Mouse (Mus musculus) CD4-positive, CD25-positive, alpha-beta regulatory T cell (primary cell): ENCODE data around the gene Aspdh. TPM values are rescaled to one million over a fixed set of nuclear protein-coding genes. Genes with fewer than 3 reads are reported as not detected.

Experiments used
- polyA plus RNA-seq: library from polyadenylated mRNA; unstranded; fragments of 100-300 nt; shearing (Covaris generic); gene quantifications from one replicate; pipeline ENCODE4 v1.2.1, GENCODE M21; 2017

Aspdh gene
- polyA plus RNA-seq, result 0.28 TPM

GRCm38 (mm10) chr7:44465111-44465510 lies at the start of gene Aspdh:
Gene Aspdh, plus strand, starts transcription at chr7:44465391.

DNA sequence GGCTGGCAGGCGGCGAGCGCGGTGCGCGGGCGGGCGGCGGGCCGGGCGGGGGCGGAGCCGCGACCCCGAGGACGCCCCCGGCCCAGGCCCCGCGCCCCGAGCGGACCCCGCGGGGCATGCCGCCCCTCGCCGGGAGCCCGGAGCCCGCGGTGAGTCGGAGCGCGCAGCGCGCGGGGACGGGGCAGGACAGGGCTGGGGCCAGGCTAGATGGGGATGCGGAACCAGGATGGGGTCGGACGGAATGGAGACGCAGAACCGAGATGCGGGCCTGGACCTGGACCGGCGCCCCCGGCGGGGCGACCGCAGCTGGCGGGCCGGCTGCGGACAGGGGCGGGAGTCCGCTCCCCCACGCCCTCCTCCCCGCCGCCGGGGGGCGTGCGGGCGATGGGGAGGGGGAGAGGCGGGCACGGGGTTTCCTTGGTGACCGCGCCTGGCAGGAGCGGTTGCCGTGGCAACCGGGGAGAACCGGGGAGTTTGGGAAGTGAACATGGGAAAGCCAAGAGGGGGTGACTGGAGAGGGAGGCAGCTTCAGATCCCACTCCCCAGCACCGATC lies 36.1 kb upstream of the Aspdh start, which contains the start of gene Lrrc4b:
Gene Lrrc4b (plus strand): TSS at position 51 of the 554 bp plus-strand sequence.

GRCm38 (mm10) chr7:44467811-44468411 lies 2.7 kb downstream of the Aspdh start, which contains the start of gene Josd2:
Gene Josd2, plus strand, starts transcription at chr7:44467980.

GRCm38 (mm10) chr7:44495992-44496770 lies 31.0 kb downstream of the Aspdh start, which contains the start of the genes Emc10 and Fam71e1:
Gene Emc10, minus strand, starts transcription at chr7:44496529.
Gene Fam71e1, plus strand, starts transcription at chr7:44496581.

Other genes with a start within 250 kb of the Aspdh start
- not detected for gene Klk1b5, start 249.4 kb upstream of the Aspdh start, polyA plus RNA-seq
- not detected for gene Klk1, start 240.0 kb upstream of the Aspdh start, polyA plus RNA-seq
- not detected for gene Gm36864, start 229.2 kb upstream of the Aspdh start, polyA plus RNA-seq
- gene 1700028J19Rik, start 218.7 kb upstream of the Aspdh start, polyA plus RNA-seq, result 2.1 TPM
- 189 TPM for gene 2410002F23Rik, start 218.7 kb upstream of the Aspdh start, polyA plus RNA-seq
- gene Acp4, start 208.0 kb upstream of the Aspdh start, polyA plus RNA-seq, result 0.28 TPM
- gene Gm15517, start 203.9 kb upstream of the Aspdh start, polyA plus RNA-seq, result not detected
- 0.31 TPM for gene Clec11a, start 158.5 kb upstream of the Aspdh start, polyA plus RNA-seq
- 0.16 TPM for gene Shank1, start 155.1 kb upstream of the Aspdh start, polyA plus RNA-seq
- 0.28 TPM for gene Syt3, start 81.3 kb upstream of the Aspdh start, polyA plus RNA-seq
- 0.71 TPM for gene 1700008O03Rik, start 79.6 kb upstream of the Aspdh start, polyA plus RNA-seq
- not detected for gene Lrrc4b, start 36.4 kb upstream of the Aspdh start, polyA plus RNA-seq
- 111 TPM for gene Josd2, start 2.6 kb downstream of the Aspdh start, polyA plus RNA-seq
- gene Emc10, start 31.1 kb downstream of the Aspdh start, polyA plus RNA-seq, result 188 TPM
- gene Fam71e1, start 31.2 kb downstream of the Aspdh start, polyA plus RNA-seq, result 3.4 TPM
- gene Mybpc2, start 59.3 kb downstream of the Aspdh start, polyA plus RNA-seq, result not detected
- gene Spib, start 66.7 kb downstream of the Aspdh start, polyA plus RNA-seq, result 0.87 TPM
- gene Pold1, start 83.5 kb downstream of the Aspdh start, polyA plus RNA-seq, result 58.9 TPM
- gene Nr1h2, start 88.6 kb downstream of the Aspdh start, polyA plus RNA-seq, result 143 TPM
- gene Napsa, start 107.0 kb downstream of the Aspdh start, polyA plus RNA-seq, result 1.3 TPM
- not detected for gene Kcnc3, start 125.3 kb downstream of the Aspdh start, polyA plus RNA-seq
- not detected for gene Myh14, start 205.5 kb downstream of the Aspdh start, polyA plus RNA-seq
- not detected for gene Izumo2, start 243.4 kb downstream of the Aspdh start, polyA plus RNA-seq